12 mouse cellular contexts compared by ENCODE assay signal in genomic region chr15:31336685-31337084, GRCm38 (mm10). TPM values are rescaled to one million over a fixed set of nuclear protein-coding genes. Genes with fewer than 3 reads are reported as not detected.
DNase-seq lines count a peak whose midpoint lies in the region; ATAC-seq and TF ChIP-seq lines count a peak whose summit lies in the region.
"Had no signal": no experiment of that assay in that cellular context is flagged by ENCODE, and none has a peak within 500 bp of the region (broad histone marks: within the 10 kb centered on the region; RNA-seq: fewer than 3 reads in every experiment).

No protein-coding gene starts in this region.

- no peak overlapping the region for H3K27ac ChIP-seq in heart, embryonic 10.5 days
- no peak overlapping the region for H3K27ac ChIP-seq in MEL (ENCODE audit: control insufficient read depth, low read depth, low read length)
- no peak overlapping the region for H3K27ac ChIP-seq in cerebellum, adult 2 months (ENCODE audit: insufficient read depth, low read length)
- H3K27ac ChIP-seq: embryonic facial prominence, embryonic 13.5 days; midbrain, embryonic 13.5 days had no signal

- 65% methylated on average over 4 of the region's 4 CpGs for WGBS in heart, embryonic 10.5 days
- WGBS in cerebellum, adult 2 months = 71% methylated on average over 4 of the region's 4 CpGs

- ATAC-seq in megakaryocyte progenitor cell, adult 5-6 weeks (replicated peaks; ENCODE audit: poor library complexity) = peak; percentile 85
- ATAC-seq: midbrain, embryonic 13.5 days had no signal

- H3K9ac ChIP-seq in MEL (ENCODE audit: control insufficient read depth, low read depth, low read length, poor library complexity, severe bottlenecking) = no peak overlapping the region
- H3K9ac ChIP-seq: embryonic facial prominence, embryonic 13.5 days; midbrain, embryonic 13.5 days had no signal

- no peak for TF ChIP-seq CTCF in MEL (IDR thresholded peaks at IDR 0.05 in 2 of 3, conservative IDR thresholded peaks at IDR 0.05 in 1 of 3; ENCODE audit: control insufficient read depth in 1 of 3, insufficient read depth in 1 of 3, low read depth in 2 of 3, low read length in 3 of 3, poor library complexity in 1 of 3, severe bottlenecking in 1 of 3)
- no peak for TF ChIP-seq CTCF in cerebellum, adult 2 months (IDR thresholded peaks at IDR 0.05; ENCODE audit: borderline replicate concordance, insufficient read depth, low read depth, low read length)

- no peak for TF ChIP-seq POLR2A in MEL (IDR thresholded peaks at IDR 0.05; ENCODE audit: control insufficient read depth in 1 of 2, insufficient read depth in 1 of 2, low read depth in 1 of 2, low read length in 2 of 2, poor library complexity in 1 of 2)
- TF ChIP-seq POLR2A in cerebellum, adult 2 months (IDR thresholded peaks at IDR 0.05; ENCODE audit: borderline replicate concordance, insufficient read depth, low read length) = no peak

- intact Hi-C loops in heart, postnatal 14 days (cut with DNase I) = no loop called here
- intact Hi-C loops in gastrocnemius, postnatal 36 days (cut with DNase I) = no loop called here

- H3K36me3 ChIP-seq in heart, embryonic 10.5 days = no peaks in the 10 kb centered on the region
- no peaks in the 10 kb centered on the region; a peak in 1 of 4 replicates for H3K36me3 ChIP-seq in MEL (ENCODE audit: control insufficient read depth in 1 of 2, insufficient read depth in 2 of 2, low read length in 2 of 2)
- H3K36me3 ChIP-seq: embryonic facial prominence, embryonic 13.5 days; midbrain, embryonic 13.5 days had no signal

- H3K4me1 ChIP-seq in heart, embryonic 10.5 days = no peaks in the 10 kb centered on the region
- 0 out of 4 replicates have a peak, but pooled peaks cover 0 to 6% of the 10 kb centered on the region in 2 experiments for H3K4me1 ChIP-seq in MEL (ENCODE audit: control insufficient read depth in 1 of 2, insufficient read depth in 2 of 2, low read length in 2 of 2)
- H3K4me1 ChIP-seq in cerebellum, adult 2 months (ENCODE audit: control insufficient read depth, insufficient read depth, low read length) = no peaks in the 10 kb centered on the region
- H3K4me1 ChIP-seq: embryonic facial prominence, embryonic 13.5 days; midbrain, embryonic 13.5 days had no signal

- H3K4me3 ChIP-seq in heart, embryonic 10.5 days = no peak overlapping the region
- no peak overlapping the region for H3K4me3 ChIP-seq in MEL (ENCODE audit: control insufficient read depth in 1 of 2, insufficient read depth in 1 of 2, low read depth in 2 of 2, low read length in 2 of 2)
- H3K4me3 ChIP-seq in cerebellum, adult 2 months (replicated peaks; ENCODE audit: insufficient read depth, low read depth, low read length) = no peak overlapping the region
- H3K4me3 ChIP-seq: embryonic facial prominence, embryonic 13.5 days; midbrain, embryonic 13.5 days had no signal

- DNase-seq in heart, adult 8-10 months (ENCODE audit: low spot score) = peak; percentile 40
- no peak for DNase-seq in heart, embryonic 10.5 days (ENCODE audit: low spot score)
- peak; percentile 39 for DNase-seq in MEL (ENCODE audit: low read depth, low spot score)
- DNase-seq in heart, postnatal 14 days = peak; percentile 48 to 55
- DNase-seq in cerebellum, adult 2 months = no peak
- no peak for DNase-seq in adrenal gland, adult 18-20 months (ENCODE audit: low spot score in 2 of 2)
- no peak for DNase-seq in gastrocnemius, postnatal 36 days
- DNase-seq: left cerebral cortex, postnatal 4 days; thymus, postnatal 4 days had no signal

- no peak for TF ChIP-seq RAD21 in MEL (IDR thresholded peaks at IDR 0.05; ENCODE audit: low read depth, low read length)

- H3K9me3 ChIP-seq in heart, embryonic 10.5 days = no peaks in the 10 kb centered on the region
- H3K9me3 ChIP-seq in MEL (replicated peaks; ENCODE audit: insufficient read depth, low read length) = no peaks in the 10 kb centered on the region
- H3K9me3 ChIP-seq: embryonic facial prominence, embryonic 13.5 days; midbrain, embryonic 13.5 days had no signal

- H3K79me2 ChIP-seq in MEL (ENCODE audit: control insufficient read depth, insufficient read depth, low read length, poor library complexity) = peaks cover 1% of the 10 kb centered on the region; the same call in 1 of the 2 replicates

- no peaks in the 10 kb centered on the region for H3K27me3 ChIP-seq in heart, embryonic 10.5 days (ENCODE audit: insufficient read depth, poor library complexity, severe bottlenecking)
- H3K27me3 ChIP-seq in MEL (ENCODE audit: control insufficient read depth in 1 of 2, insufficient read depth in 2 of 2, low read length in 2 of 2) = no peaks in the 10 kb centered on the region
- no peaks in the 10 kb centered on the region for H3K27me3 ChIP-seq in cerebellum, adult 2 months (ENCODE audit: control insufficient read depth, insufficient read depth, low read length)
- H3K27me3 ChIP-seq: embryonic facial prominence, embryonic 13.5 days; midbrain, embryonic 13.5 days had no signal

- no peak for TF ChIP-seq EP300 in MEL (IDR thresholded peaks at IDR 0.05; ENCODE audit: low read depth in 1 of 2, low read length in 2 of 2)

TF ChIP-seq in MEL, 35 proteins besides CTCF, POLR2A, EP300 and RAD21:
- no peak for TF ChIP-seq ELF1 (IDR thresholded peaks at IDR 0.05; ENCODE audit: low read depth, low read length)
- TF ChIP-seq SMC3 (IDR thresholded peaks at IDR 0.05; ENCODE audit: low read depth, low read length) = no peak
- TF ChIP-seq ZNF384 (IDR thresholded peaks at IDR 0.05; ENCODE audit: low read depth, low read length) = no peak
- TF ChIP-seq USF1 (IDR thresholded peaks at IDR 0.05; ENCODE audit: low read depth, low read length) = no peak
- no peak for TF ChIP-seq MAX (IDR thresholded peaks at IDR 0.05; ENCODE audit: low read length)
- no peak for TF ChIP-seq NELFE (IDR thresholded peaks at IDR 0.05; ENCODE audit: low read depth, low read length)
- TF ChIP-seq MXI1 (IDR thresholded peaks at IDR 0.05; ENCODE audit: low read depth, low read length) = no peak

RNA-seq across cellular contexts. Expression of gene Ankrd33b, which starts 30.8 kb away (rescaled TPM):
- total RNA-seq in heart, adult 8-10 months (2022) = 10 to 100 TPM; 26.4 to 31.4 (median 29.1) TPM
- polyA plus RNA-seq in heart, embryonic 10.5 days (2016; fragmentation: Nextera tagmentation; extraction: Ambion mirVana) = 1.8 and 2.1 TPM in 2 replicates
- total RNA-seq in MEL (2012; rRNA removed) = 12.0 and 16.1 TPM in 2 replicates
- polyA plus RNA-seq in MEL (2012; ENCODE audit: insufficient read depth in 1 of 2, insufficient read length in 2 of 2, low read depth in 1 of 2, low replicate concordance in 2 of 2, missing spikeins in 1 of 2) = 10 to 100 TPM in 1 of 2 experiments, not detected in 1; 11.1 TPM
- 10 to 100 TPM; 21.8 TPM for total RNA-seq in heart, postnatal 14 days (2021)
- total RNA-seq in megakaryocyte progenitor cell, adult 5-6 weeks (2015) = 0.20 and 0.79 TPM in 2 replicates
- total RNA-seq in megakaryocyte progenitor cell, adult 5-6 weeks (2017) = 0.29 and 0.61 TPM in 2 replicates
- polyA plus RNA-seq in cerebellum, adult 2 months (2012; rRNA removed) = 3.5 and 4.0 TPM in 2 replicates
- total RNA-seq in adrenal gland, adult 18-20 months (2021) = 1 to 10 TPM; 1.3 to 4.4 TPM
- total RNA-seq in gastrocnemius, postnatal 36 days (2021) = 10 to 100 TPM in 1 of 2 experiments, 1 to 10 TPM in 1; 9.9 to 14.5 TPM

Comparison
In these comparisons a context has a peak if more than half of its experiments do, and no peak if none do; other contexts are left out.
1. DNase-seq: peak in heart, adult 8-10 months (single experiment), MEL (single experiment) and heart, postnatal 14 days (2 of 2); none in heart, embryonic 10.5 days (single experiment), cerebellum, adult 2 months (0 of 2), adrenal gland, adult 18-20 months (0 of 2) and gastrocnemius, postnatal 36 days (0 of 2).